Mouse (Mus musculus) retina, adult 2 months (tissue): ENCODE data around the gene Stxbp2.
"Not testable (repeated sequence)": the region's sequence is repeated elsewhere in the genome, so short reads cannot be mapped to it uniquely, and the experiment has no call there.

Experiments used
- DNase-seq: peaks from one replicate; pipeline ENCODE4 v3.0.0-alpha.2; 2012; ENCODE audit warnings: low read depth, low spot score

Stxbp2 gene

DNA sequence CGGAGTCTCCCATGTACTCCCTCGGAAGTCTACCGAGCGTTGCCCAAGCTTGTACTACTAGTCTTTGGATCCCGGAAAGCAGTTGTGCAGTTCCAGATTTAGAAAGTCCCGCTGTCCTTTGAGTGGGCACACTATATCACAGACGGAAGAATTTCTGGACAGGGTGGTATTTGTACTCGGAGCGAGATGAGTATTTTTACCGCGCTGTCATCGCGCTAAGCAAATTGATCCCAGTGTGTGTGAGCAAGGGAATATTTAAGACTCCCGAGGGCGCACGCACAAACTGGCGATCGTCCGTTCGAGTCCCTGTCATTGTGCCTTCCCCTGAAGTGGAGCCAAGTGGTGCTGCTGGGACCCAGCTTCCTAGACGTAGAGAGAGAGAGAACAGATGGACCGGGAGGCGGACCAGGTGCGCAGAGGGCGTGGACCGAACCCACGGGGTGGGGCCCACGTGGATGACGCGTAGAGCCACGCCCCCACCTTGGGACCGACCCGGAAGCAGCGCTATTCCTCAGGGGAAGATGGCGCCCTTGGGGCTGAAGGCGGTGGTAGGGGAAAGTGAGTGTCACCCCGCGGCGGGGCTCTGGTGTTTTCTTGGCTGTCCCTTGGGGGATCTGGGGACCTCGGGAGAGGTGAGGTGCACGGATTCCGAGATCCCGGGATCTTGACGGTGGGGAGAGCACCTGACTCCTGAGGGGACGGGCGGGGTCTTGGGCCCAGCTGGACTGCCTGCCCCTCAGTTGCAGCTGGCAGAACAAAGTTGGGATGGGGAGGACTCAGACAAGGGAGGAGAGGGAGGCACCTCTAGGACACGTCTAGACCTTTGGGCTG is at the start of gene Stxbp2:
Stxbp2 (plus strand) TSS at position 309 of the 831 bp plus-strand sequence.
- DNase-seq = peak; percentile 66

DNA sequence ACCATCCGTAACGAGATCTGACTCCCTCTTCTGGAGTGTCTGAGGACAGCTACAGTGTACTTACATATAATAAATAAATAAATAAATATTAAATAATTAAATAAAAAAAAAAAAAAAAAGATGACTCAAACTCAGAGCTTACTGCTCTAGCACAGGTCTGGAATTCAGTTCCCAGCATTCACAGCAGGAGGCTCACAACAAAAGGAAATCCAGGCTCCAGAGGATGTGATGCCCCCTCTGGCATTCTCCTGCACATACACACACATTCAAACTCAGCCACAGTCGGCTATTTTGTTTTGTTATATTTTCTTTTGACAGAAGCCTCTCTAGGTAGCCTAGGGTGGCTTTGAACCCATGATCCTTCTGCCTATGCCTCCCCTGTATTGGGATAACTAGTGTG is 48.8 kb upstream of the Stxbp2 start:
- not testable (repeated sequence) for DNase-seq

DNA sequence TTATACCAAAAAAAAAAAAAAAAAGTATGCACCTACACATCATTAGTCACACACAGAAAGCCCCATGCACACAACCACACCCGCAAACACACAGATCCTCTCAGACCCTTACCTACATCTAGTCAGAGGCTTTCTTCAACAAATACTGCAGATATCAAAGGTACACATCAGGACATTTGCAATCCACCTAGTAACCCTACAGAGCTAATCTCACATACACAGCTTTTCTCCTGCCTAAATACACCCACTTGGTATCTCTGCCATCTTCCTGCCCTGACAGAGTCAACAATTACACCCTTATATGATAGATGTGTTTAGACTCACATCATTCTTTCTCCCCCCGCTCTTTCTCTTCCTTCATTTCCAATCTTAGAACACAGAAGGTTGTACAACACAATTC is 44.3 kb upstream of the Stxbp2 start:
- DNase-seq = no peak

DNA sequence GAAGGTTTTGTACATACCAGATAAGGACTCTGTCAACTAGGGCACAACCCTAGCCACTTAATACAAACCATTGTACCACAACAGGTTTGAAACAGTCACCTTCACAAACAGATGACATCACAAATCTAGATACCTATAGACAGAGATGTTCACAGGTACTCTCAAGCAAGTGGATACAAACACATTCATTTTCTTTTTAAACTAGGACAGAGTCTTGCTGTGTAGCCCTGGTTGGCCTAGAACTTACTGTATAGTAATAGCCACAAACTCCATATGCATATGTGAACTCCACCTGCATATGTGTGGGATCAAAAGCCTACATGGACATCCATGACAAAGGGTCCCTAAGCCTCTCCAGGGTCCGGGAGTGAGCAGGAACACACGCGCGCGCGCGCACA is 43.8 kb upstream of the Stxbp2 start, which contains the start of gene Camsap3:
Camsap3 (plus strand) TSS at position 301 of the 398 bp plus-strand sequence.
- no peak for DNase-seq

DNA sequence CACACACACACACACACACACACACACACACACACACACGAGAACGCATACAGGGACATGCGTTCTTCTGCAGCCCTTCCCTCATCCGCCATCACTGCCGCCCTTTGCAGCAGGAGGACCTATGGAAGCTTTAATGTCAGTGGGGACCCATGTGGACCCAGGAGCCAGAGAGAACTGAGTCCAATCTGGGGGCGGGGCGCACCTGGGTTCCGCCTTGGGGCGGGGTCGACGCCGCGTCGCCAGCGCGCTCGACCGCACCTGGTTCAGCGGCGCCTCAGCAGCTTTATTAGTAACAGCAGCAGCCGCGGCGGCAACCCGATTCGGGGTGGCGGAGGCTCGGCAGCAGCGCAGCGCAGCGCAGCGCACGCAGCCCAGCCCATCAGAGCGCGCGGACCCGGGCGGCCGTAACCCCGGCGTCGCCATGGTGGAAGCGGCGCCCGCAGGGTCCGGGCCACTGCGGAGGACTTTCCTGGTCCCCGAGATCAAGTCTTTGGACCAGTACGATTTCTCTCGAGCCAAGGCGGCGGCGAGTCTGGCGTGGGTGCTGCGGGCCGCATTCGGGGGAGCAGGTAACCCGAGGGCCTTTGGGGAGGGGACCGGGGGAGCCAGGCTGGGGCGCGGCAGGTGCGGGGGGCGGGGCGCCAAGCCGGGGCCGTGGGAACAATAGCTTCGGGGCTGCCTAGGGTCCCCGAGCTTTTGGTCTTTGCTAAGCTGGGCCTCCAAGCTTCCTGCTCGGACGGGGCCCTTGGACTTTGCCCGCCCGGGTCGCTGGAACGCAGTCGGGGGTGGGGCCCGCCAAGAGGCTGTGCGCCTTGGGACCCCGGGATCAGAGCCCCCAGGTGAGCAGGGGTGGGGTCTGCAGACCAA is 43.1 kb upstream of the Stxbp2 start:
- DNase-seq = peak; percentile 46

DNA sequence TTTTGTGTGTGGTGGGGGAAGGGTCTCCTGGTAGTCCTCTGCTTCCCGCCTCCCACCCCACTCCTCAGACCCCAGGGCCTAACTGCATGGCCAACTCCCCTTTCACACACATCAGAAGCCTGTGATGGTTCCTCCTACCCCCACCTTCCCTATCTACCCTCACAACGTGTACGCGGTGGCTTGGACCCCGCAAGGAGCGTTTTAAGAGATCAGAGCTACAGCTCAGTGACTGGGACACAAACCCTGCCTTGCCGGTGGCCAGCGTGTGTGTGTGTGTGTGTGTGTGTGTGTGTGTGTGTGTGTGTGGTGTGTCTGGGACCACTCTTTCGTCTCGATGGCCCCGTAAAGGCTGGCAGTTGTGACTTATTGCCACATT is 42.5 kb upstream of the Stxbp2 start:
- DNase-seq = no peak

DNA sequence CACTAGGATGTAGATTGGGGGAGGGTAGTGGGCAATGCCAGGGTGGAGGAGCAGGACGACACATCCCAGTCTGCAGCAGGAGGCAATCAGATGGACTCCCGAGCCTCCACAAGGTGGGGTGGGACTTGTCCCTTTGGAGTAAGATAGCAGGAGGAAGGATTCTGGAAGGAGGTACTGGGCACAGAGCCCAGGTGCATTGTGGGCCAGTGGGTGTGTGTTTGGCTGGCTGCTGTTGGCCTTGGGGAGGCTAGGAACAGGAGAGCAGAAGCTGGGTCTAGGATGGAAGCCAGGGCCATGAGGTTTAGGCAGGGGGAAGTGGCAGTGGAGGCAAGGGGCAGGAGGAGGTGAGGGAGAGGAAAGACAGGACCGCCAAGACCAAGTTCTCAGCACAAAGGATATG is 37.3 kb upstream of the Stxbp2 start:
- no peak for DNase-seq

DNA sequence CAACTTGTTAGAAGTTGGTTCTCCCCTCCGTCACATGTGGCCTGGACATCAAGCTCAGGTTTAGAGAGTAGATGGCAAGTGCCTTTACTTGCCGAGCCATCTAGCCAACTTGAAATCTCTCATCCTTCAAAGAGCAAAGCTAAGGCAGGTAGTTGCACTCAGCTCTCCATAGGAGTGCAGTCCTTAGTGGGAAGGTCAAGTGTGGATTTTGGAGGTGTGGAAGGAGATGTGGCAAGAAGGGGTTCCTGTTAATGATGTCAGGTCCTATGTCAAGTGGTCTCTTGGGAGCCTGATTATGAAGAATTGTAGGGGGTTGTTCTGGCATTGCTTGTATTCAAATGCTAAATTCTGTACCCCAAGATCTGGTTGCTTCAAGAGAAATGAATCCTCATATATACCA is 36.3 kb upstream of the Stxbp2 start:
- no peak for DNase-seq

DNA sequence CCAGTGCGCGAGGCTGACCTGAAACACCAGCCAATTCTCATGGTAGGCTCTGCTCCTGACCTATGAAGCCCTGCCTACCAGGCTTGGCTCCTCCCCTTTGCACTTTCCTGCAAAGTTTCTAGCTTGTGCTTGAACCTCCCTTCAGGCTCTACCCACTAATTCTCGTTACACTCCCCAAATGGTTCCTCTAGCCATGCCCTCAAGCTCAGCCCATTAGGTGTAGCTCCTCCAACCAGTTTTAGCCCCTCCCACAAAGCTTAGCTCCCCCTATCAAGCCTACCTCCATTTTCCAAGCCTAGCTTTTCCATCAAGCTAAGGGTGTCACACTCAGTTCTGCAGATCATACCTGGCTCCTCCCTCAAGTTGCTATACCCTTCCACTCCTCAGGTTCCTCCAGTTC is 32.7 kb upstream of the Stxbp2 start:
- no peak for DNase-seq

DNA sequence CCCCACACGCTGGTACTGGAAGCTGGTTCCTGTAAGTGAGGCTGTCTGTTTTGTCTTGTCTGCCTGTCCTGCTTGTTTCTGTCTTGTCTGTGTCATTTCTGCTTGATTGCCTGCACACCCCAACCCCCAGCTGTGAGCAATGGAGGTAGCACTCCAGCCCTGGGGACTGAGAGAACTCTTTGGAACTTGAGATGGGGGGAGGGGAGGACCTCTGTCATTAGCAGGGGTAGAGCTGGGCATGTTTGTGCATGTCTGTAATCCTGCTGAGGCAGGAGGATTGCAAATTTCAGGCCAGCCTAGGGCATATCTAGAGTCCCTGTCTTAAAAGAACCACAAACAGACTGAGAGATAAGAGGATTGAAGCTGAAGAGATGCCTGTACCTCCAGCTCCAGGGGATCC is 31.5 kb upstream of the Stxbp2 start:
- no peak for DNase-seq

DNA sequence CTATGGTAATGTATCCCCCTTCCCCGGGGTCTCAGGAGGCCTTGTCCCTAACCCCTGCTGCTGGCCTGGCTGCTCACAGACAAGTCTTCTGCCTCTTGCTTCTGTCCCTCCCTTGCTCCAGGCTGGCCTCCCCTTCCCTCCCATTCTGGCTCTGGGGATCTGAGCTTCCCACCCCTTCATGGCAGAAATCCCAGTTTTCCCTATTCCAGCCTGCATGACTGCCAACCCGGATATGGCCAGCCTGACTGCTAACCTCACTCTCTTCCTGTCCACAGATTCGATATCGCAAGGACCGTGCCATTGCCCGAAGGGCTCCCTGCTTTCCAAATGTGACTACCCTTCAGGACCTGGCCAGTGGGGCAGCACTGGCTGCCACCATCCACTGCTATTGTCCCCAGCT is 30.4 kb upstream of the Stxbp2 start:
- DNase-seq = no peak

DNA sequence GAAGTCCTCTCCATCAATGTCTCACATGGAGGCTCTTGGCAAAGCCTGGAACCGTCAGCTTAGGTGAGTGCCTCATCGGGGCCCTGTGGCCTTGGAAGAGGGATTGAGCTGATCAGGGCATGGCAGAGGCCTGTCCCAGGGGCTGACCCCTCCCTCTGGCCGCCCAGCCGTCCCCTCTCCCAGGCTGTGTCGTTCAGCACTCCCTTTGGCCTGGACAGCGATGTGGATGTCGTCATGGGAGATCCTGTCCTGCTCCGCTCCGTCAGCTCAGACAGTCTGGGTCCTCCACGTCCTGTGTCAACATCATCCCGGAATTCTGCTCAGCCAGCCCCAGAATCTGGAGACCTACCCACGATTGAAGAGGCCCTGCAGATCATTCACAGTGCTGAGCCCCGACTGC is 27.3 kb upstream of the Stxbp2 start:
- DNase-seq = no peak

DNA sequence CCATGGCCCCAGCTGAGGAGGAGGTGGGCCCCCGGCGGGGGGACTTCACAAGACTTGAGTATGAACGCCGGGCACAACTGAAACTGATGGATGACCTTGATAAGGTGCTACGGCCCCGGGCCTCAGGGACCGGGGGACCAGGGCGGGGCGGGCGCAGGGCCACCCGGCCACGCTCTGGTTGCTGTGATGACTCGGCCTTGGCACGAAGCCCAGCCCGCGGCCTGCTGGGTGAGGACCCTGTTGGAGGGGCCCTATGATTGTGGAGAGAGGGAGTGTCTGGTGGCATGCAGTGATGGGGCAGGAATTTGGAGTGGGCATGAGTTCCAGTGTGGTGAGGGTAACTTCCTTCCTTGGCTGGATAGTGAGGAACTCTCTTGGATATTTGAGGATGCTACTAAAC is 24.2 kb upstream of the Stxbp2 start:
- DNase-seq = no peak

DNA sequence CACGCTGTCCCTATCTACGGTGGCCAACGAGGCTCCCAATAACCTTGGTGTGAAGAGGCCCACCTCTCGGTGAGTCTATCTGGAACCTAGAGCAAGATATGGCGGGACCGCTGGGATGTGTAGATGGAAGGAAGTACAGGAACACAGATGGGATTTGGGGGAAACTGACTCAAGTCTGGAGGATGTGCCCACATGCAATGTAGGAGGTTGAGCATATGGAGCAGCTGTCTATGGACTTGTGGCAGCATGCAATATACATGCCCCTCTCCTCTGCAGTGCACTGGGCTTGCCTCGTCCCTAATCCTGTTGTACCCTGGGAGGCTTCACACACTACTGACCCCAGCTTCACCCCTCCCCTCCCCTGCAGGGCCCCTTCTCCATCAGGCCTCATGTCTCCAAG is 22.9 kb upstream of the Stxbp2 start:
- DNase-seq = no peak

DNA sequence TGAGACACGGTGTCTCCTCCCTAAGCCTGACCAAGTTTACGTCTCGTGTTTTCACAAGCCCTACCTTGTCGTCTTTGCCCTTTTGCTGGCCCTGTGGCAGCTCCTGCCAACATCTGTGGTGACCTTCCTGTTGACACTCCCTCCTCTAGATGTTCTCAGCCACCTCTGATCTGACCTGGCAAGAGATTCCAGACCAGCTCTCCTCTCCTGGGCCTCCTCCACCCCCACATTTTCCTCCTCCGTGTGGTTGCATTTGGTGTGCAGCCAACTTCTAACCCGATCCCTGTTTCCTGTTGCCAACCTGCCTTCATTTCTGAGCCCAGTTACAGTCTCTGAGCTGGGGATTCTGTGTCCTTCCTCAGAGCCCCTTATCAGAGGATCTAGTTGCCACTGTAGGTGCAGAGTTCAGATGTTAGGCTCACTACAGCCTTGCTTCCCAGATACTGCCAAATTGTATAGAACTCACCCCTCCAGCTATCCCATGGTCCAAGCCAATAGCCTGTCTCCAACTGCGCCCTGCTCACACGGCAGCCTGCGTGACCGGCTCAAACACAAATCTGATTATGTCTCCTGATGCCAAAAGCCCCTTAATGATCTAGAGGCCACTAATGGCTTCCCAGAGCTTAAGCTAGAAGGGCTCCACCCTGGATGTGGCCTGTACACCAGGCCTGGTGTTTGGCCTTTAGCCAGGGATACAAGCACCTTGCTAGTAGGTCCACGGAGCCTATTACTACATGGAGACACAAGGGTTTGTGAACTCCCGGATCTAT is 21.5 kb upstream of the Stxbp2 start:
- DNase-seq = peak; percentile 73

DNA sequence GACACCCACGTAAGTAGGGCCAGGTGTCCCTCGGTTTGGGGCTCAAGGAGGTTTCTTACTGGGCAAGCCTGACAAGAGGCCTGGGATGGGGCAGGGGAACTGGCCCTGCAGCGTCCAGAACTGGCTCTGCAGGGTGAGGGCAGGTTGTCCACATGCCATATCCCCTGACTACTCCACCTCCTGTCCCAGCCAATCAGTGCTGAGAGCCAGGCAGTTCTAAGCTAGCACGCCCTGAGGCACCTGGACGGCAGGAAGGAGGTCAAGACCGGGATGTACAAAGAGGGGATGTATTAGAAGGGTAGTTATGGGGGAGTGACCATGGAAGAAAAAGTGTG is 21.0 kb upstream of the Stxbp2 start:
- DNase-seq = no peak

DNA sequence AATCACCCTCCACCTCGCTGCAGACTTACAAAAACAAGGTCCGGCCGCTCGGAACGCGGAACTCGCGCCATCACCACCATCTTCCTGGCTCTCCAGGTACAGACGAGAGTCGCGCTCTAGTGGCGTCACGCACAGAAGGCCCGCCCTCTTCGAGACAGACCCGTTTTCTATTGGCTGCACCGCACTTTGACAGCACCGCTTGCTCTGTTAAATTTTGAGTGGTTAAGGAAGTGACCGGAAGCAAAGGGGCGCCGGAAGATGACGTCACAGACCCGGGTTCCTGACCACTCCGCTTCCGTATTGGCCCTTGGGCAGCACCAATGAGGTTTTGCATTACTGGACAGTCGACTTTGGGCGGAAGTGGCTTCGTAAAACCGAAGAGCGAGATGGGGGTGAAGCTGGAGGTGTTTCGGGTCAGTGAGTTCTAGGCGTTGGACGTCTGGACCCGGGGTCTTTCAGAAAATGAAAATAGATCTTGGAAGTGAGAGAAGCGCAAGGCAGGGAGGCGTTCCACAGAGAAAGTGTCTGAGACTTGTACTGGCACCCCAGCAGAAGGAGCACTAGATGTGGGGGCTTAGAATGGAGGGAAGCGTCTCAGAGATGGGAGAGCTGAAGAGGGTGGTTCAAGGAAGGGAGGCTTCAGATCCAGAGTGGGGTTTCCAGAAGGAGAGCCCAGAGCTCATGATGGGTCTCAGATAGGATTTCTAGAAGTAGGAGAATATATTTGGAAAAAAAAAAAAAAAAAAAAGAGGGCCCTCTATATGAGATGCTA is 9.4 kb upstream of the Stxbp2 start, which contains the start of the genes Xab2 and Pet100:
Xab2 (minus strand) TSS at position 118 of the 772 bp plus-strand sequence.
Pet100 (plus strand) TSS at position 350 of the 772 bp plus-strand sequence.
- peak; percentile 100 for DNase-seq

DNA sequence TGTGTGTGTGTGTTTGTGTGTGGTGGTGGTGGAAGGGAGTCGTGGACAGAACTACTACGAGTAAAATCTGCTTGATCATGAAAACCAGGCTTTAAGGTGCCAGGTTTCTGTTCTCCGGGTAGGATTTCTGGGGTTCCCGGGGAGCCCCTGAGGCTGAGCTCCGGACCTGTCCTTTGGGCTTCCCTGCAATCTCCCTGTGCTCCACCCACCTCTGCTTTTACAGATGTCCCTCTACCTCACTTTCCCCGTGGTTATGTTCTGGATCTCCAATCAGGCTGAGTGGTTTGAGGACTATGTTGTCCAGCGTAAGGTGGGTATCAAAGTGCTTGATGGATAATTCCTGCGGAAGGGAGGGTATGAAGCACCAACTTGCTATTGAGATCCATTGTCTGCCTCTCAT is 8.6 kb upstream of the Stxbp2 start:
- DNase-seq = no peak

DNA sequence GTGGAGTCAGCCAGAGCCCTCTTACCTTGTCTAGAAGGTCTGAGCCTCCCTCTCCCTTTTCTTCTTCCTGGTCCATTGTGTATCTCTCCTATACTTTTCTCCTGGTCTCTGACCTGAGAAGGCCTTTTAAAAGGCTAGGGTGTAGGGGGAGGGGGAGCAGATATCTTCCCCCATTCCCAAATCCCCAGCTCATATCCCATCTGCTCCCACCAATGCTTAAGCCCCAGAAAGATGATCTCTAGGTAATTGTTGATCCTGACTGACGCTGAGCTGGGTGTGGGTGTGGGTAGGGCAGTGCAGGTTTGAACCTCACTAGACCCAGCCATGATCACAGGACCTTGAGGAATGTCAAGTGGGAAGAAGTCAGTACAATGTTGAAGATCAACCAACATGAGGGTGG is 5.3 kb upstream of the Stxbp2 start, which contains the start of gene Pcp2:
Pcp2 (minus strand) TSS at position 101 of the 400 bp plus-strand sequence.
- DNase-seq = no peak

DNA sequence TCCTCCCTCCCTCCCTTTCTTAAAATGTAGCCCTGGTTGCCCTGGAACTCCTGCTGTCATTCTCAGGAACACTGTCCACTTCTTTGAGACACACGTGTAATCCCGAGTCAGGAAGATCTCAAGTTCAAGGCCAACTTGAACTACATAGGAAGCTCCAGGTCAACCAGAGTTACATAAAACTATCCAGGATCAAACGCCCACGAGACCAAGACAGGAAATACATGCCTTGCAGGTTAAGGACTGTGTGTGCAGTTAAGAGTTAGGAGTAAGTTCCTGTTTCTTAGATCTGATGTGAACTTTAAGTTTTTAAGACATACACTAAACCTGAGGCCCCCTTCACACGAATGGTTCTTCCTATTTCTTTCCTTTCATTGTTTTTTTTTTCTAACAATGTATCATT is 3.8 kb upstream of the Stxbp2 start:
- DNase-seq = no peak

DNA sequence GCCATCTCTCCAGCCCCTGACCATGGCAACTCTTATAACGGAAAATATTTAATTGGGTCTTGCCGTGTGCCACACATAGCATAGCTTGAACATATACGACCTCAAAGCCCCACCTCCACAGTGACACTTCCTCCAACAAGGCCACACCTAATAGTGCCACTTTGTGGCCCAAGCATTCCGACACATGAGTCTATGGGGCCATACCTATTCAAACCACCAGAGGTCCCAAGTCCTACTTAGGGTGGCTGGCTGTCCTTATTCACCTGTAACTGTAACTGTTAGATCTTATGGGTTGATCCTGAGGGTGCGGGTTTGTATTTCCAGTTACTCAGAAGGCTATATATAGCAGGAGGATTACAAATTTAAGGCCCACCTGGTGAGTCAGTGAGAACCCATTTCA is 2.7 kb upstream of the Stxbp2 start:
- no peak for DNase-seq
